Mouse (Mus musculus) heart, adult 2 months (tissue): ENCODE measurements around the gene E130114P18Rik.

Experiments
- CTCF ChIP-seq: fragments of 200-600 bp; IDR thresholded peaks from 2 replicates; pipeline ENCODE4 v1.8.1; 2022; ENCODE audit warnings: antibody characterized with exemption, mild to moderate bottlenecking, moderate library complexity
- POLR2A ChIP-seq: fragments of 200-500 bp; IDR thresholded peaks from 2 replicates; pipeline ENCODE4 v1.6.1; 2011; ENCODE audit warnings: mild to moderate bottlenecking, low read depth, low read length, control low read depth; ENCODE audit not compliant: insufficient read depth

GRCm38 (mm10) chr4:97584445-97585130, 193.3 kb downstream of the E130114P18Rik start:
- TF ChIP-seq POLR2A: no peak
- TF ChIP-seq CTCF: no peak
